Mouse (Mus musculus): Measurements from ENCODE around the gene Bank1. TPM values are rescaled to one million over a fixed set of nuclear protein-coding genes. Genes with fewer than 3 reads are reported as not detected.
A peak's percentile ranks its signal among the peaks of the same experiment; 100 is the strongest.

The Bank1 gene
- total RNA-seq, 2 experiments from 2014 or later, result 0.72 to 1.2 TPM

- peak in 1 of 2 experiments; percentile 42 for DNase-seq (ENCODE audit: low spot score in 2 of 2)
- intact Hi-C loops (cut with DNase I), result no loop called here
Observed at GRCm38 (mm10) chr3:136039446-136039845, 286.4 kb downstream of the Bank1 start.

- DNase-seq (ENCODE audit: low spot score in 2 of 2), result no peak
- intact Hi-C loops (cut with DNase I), result no loop called here
Observed at GRCm38 (mm10) chr3:136037254-136037653, 288.6 kb downstream of the Bank1 start.

GRCm38 (mm10) chr3:136035784-136036183, 290.1 kb downstream of the Bank1 start:
- intact Hi-C loops (cut with DNase I), result no loop called here
- no peak for DNase-seq (ENCODE audit: low spot score in 2 of 2)

- intact Hi-C loops (cut with DNase I), result no loop called here
Observed at GRCm38 (mm10) chr3:136024876-136025275, 301.0 kb downstream of the Bank1 start.

GRCm38 (mm10) chr3:136017517-136017916, 308.3 kb downstream of the Bank1 start:
- DNase-seq (ENCODE audit: low spot score in 2 of 2), result no peak
- intact Hi-C loops (cut with DNase I), result no loop called here

More at GRCm38 (mm10) chr3:136024876-136025275, 301.0 kb downstream of the Bank1 start:
- no peak for DNase-seq (ENCODE audit: low spot score in 2 of 2)

- intact Hi-C loops (cut with DNase I), result no loop called here
- no peak for DNase-seq (ENCODE audit: low spot score in 2 of 2)
Observed at GRCm38 (mm10) chr3:136010616-136011015, 315.2 kb downstream of the Bank1 start.

GRCm38 (mm10) chr3:136007846-136008245, 318.0 kb downstream of the Bank1 start:
- intact Hi-C loops (cut with DNase I), result loop anchor here (5.0 kb wide), 1 partner anchor 36 kb away; no protein-coding TSS in a partner anchor
- peak; percentile 58 to 66 for DNase-seq (ENCODE audit: low spot score in 2 of 2)

GRCm38 (mm10) chr3:136007081-136007828, 318.6 kb downstream of the Bank1 start:
- peak in 1 of 2 experiments; percentile 6 for DNase-seq (ENCODE audit: low spot score in 2 of 2)
- intact Hi-C loops (cut with DNase I), result loop anchor here (5.0 kb wide), 1 partner anchor 35 kb away; no protein-coding TSS in a partner anchor
